Mouse (Mus musculus) hindbrain, embryonic 14.5 days (tissue): ENCODE data around the gene Zfp984. TPM values are rescaled to one million over a fixed set of nuclear protein-coding genes. Genes with fewer than 3 reads are reported as not detected.
"Not testable (repeated sequence)": the region's sequence is repeated elsewhere in the genome, so short reads cannot be mapped to it uniquely, and the experiment has no call there.

Experiments
- ATAC-seq: fragments of 200-750 bp; cut with Nextera tagmentation; 2 replicates; pipeline ENCODE4 v1.8.0; 2017; ENCODE audit warnings: moderate number of reproducible peaks, mild to moderate bottlenecking, moderate TSS enrichment, moderate library complexity; ENCODE audit not compliant: low FRiP score
- DNase-seq: peaks from one replicate; pipeline ENCODE4 v3.0.0-alpha.2; 2015; ENCODE audit warnings: low spot score
- H3K27ac ChIP-seq: fragments of 300-500 bp; sonication (generic); 2 replicates; pipeline ENCODE4 v1.5.1; 2014; ENCODE audit warnings: mild to moderate bottlenecking, moderate library complexity
- H3K27me3 ChIP-seq: fragments of 300-500 bp; sonication (generic); 2 replicates; pipeline ENCODE4 v1.6.1; 2014; ENCODE audit warnings: mild to moderate bottlenecking, low read length, mixed read lengths; ENCODE audit not compliant: control insufficient read depth, insufficient read depth
- H3K36me3 ChIP-seq: fragments of 300-500 bp; sonication (generic); replicated peaks from 2 replicates; pipeline ENCODE4 v1.6.1; 2014; ENCODE audit not compliant: control insufficient read depth, insufficient read depth
- H3K4me1 ChIP-seq: fragments of 300-500 bp; sonication (generic); replicated peaks from 2 replicates; pipeline ENCODE4 v1.6.1; 2014; ENCODE audit warnings: antibody characterized with exemption, low read length, mixed read lengths; ENCODE audit not compliant: control insufficient read depth, insufficient read depth
- H3K4me2 ChIP-seq: fragments of 300-500 bp; sonication (generic); replicated peaks from 2 replicates; pipeline ENCODE4 v1.6.1; 2014; ENCODE audit warnings: mild to moderate bottlenecking, moderate library complexity
- H3K4me3 ChIP-seq: fragments of 300-500 bp; sonication (generic); replicated peaks from 2 replicates; pipeline ENCODE4 v1.5.1; 2014; ENCODE audit warnings: mild to moderate bottlenecking, low read length
- H3K9ac ChIP-seq: fragments of 300-500 bp; sonication (generic); 2 replicates; pipeline ENCODE4 v1.6.1; 2014
- H3K9me3 ChIP-seq: fragments of 300-500 bp; sonication (generic); 2 replicates; pipeline ENCODE4 v1.6.1; 2016; ENCODE audit warnings: low read length; ENCODE audit not compliant: control insufficient read depth
- WGBS: fragments of 180-500 bp; shearing (Covaris S2); extraction: QIAGEN DNeasy Blood & Tissue Kit; methylation state at CpG from one replicate; pipeline ENCODE4 v1.1.7; 2014; 5-methylcytosine and 5-hydroxymethylcytosine counted together
- polyA plus RNA-seq: library from polyadenylated mRNA; unstranded; fragments of >200 nt; fragmentation: Nextera tagmentation; extraction: Ambion mirVana; gene quantifications from 2 replicates; pipeline ENCODE4 v1.2.1, GENCODE M21; 2014

Zfp984 gene
- polyA plus RNA-seq, 1 experiment from 2014 or later = 4.8 TPM

DNA sequence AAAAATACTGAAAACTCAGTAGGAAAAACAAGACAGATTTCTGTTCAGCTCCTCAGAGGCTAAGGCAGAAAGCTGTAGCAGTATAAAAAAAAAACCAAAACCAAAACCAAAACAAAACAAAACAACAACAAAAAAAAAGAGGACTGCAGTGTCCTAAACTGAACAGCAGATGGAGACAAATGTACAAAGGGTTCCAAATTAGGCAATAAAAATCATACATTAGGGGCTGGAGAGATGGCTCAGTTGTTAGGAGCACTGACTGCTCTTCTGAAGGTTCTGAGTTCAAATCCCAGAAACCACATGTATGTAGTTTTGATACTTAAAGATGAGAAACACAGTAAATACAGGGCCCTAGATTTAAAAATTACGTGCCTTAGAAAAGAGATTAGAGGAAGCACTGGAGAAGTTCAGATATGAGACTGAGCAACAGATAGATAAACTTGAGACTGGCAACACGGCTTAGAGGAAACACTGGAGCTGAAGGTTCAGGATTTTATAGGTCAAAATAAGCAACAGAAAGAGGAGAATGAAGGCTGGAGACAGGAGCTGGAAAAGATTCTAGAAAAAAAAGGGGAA, 5.1 kb upstream of the Zfp984 start:
- H3K9ac ChIP-seq = no peak overlapping the region
- DNase-seq (no peak), ATAC-seq (no peak)
- no peaks in the 10 kb centered on the region for H3K4me1 ChIP-seq
- H3K36me3 ChIP-seq = no peaks in the 10 kb centered on the region
- H3K4me3 ChIP-seq = no peak overlapping the region
- 82% methylated on average over 2 of the region's 2 CpGs for WGBS
- no peak overlapping the region for H3K4me2 ChIP-seq
- H3K27me3 ChIP-seq = no peaks in the 10 kb centered on the region
- peaks cover 23% of the 10 kb centered on the region for H3K9me3 ChIP-seq
- no peak overlapping the region for H3K27ac ChIP-seq

DNA sequence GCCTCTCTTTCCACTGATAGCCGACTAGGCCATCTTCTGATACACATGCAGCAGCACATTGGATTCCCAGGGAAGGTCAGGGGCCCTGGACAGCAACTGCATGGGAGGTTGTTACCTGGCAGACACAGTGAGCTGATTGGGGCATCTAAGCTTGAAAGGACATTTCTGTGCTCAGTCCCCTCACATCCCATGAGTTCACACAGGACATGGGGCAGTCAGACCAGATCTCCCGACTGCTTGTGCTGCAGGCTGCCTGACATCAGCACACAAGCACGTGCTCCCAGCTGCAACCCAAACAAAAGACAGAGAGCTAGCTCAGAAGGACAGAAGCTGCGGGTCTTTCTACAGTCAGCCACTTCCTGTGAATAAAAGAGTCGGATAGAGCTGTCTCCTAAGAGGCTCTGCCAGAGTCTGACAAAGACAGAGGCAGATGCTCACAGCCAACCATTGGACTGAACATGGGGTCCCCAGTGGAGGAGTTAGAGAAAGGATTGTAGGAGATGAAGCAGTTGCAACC, 3.7 kb upstream of the Zfp984 start:
- no peak overlapping the region for H3K9ac ChIP-seq
- ATAC-seq (peak; percentile 51; the same call in 1 of the 2 replicates), DNase-seq (no peak)
- no peak overlapping the region for H3K4me3 ChIP-seq
- peaks cover 13% of the 10 kb centered on the region; the same call in 1 of the 2 replicates for H3K9me3 ChIP-seq
- 47% methylated on average over 5 of the region's 5 CpGs for WGBS
- no peak overlapping the region for H3K4me2 ChIP-seq
- no peaks in the 10 kb centered on the region for H3K36me3 ChIP-seq
- no peaks in the 10 kb centered on the region for H3K4me1 ChIP-seq
- no peak overlapping the region for H3K27ac ChIP-seq
- H3K27me3 ChIP-seq = no peaks in the 10 kb centered on the region

DNA sequence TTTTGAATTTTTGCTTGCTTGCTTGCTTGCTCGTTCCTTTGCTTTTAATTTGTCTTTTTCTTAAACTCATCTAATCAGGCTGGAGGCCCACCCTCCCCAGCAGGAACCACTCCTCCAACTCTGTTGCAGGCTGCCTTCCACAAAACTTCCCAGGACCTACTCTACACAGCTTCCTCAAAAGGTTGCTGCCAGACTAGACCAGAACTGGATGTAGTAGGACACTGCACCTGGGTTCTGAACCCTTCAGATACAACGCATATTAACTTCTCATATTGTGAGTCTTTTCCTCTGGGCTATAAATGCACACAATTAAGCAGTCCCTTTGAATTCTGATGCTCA, 347 bp upstream of the Zfp984 start:
- H3K4me1 ChIP-seq, H3K9ac ChIP-seq, H3K27me3 ChIP-seq, H3K27ac ChIP-seq, H3K9me3 ChIP-seq, DNase-seq, ATAC-seq, H3K36me3 ChIP-seq: not testable (repeated sequence)
- peak overlapping the region; percentile 64 for H3K4me2 ChIP-seq
- peak overlapping the region; percentile 31 for H3K4me3 ChIP-seq
- 56% methylated on average over 2 of the region's 2 CpGs for WGBS

DNA sequence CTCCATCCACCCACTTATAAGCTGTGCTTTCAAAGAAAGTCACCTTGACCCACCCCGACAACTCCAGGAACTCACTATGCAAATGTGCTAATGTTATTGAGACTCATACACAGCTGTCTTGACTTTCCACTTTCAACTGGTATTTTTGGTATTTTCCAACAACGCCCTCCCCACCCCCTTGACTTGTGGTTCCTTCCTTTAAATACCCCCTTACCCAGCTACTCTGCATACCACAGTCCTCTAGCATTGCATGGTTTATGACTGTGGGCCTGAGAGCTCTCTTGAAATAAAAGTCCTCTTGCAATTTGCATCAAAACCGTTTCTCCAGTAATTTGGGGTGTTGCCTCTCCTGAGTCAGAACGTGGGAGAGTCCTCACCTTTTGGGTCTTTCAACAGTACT, 1.1 kb downstream of the Zfp984 start:
- peak overlapping the region; percentile 64; the same call in 1 of the 2 replicates for H3K4me2 ChIP-seq
- WGBS = 78% methylated on average over 4 of the region's 4 CpGs
- H3K4me3 ChIP-seq, H3K27me3 ChIP-seq, H3K9ac ChIP-seq, H3K36me3 ChIP-seq, H3K9me3 ChIP-seq, ATAC-seq, H3K4me1 ChIP-seq, DNase-seq, H3K27ac ChIP-seq: not testable (repeated sequence)

DNA sequence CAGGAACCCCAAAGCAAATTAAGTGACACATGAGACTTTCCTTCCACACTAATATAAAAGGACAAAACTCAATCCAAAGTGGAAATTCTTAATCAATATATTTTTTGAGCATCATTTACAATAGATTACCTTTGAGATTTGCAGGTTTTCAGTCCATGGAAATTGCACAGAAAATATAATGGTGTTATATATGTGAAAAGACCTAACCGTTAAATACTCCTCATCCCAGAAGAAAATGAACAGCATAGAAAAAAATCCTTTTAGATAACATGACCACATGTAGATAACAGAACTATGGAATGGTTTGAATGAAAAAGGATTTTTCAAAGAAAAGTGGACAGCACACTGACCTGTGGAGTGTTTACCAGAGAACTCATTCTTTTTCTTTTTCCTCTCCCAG, 14.3 kb downstream of the Zfp984 start:
- not testable (repeated sequence) for ATAC-seq, H3K36me3 ChIP-seq, H3K27ac ChIP-seq, H3K9ac ChIP-seq, H3K4me3 ChIP-seq, H3K4me1 ChIP-seq, DNase-seq, H3K27me3 ChIP-seq, H3K4me2 ChIP-seq
- H3K9me3 ChIP-seq = peaks cover 32% of the 10 kb centered on the region
- WGBS = 93% methylated on average over 1 of the region's 1 CpGs

DNA sequence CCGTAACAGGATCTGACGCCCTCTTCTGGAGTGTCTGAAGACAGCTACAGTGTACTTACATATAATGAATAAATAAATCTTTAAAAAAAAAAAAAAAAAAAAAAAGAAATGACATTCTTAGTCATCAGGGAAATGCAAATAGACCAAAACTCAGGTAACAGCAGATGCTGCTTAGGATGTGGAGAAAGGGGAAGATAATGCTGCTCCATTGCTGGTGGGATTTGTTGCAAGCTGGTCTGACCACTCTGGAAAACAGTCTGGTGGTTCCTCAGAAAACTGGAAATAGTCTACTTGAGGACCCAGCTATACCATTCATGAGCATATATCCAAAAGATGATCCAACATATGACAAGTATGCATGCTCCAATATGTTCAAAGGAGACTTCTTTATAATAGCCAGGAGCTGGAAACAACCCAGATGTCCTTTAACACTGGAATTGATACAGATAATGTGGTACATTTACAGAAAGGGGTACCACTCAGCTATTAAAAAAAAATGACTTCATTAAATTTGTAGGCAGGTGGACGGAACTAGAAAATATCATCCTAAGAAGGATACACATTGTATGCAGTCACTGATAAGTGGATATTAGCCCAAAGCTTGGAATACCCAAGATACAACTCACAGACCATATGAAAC, 15.4 kb downstream of the Zfp984 start:
- peaks cover 33% of the 10 kb centered on the region for H3K9me3 ChIP-seq
- WGBS = 93% methylated on average over 1 of the region's 3 CpGs
- H3K4me2 ChIP-seq, H3K4me1 ChIP-seq, H3K27me3 ChIP-seq, DNase-seq, H3K4me3 ChIP-seq, ATAC-seq, H3K36me3 ChIP-seq, H3K9ac ChIP-seq, H3K27ac ChIP-seq: not testable (repeated sequence)

DNA sequence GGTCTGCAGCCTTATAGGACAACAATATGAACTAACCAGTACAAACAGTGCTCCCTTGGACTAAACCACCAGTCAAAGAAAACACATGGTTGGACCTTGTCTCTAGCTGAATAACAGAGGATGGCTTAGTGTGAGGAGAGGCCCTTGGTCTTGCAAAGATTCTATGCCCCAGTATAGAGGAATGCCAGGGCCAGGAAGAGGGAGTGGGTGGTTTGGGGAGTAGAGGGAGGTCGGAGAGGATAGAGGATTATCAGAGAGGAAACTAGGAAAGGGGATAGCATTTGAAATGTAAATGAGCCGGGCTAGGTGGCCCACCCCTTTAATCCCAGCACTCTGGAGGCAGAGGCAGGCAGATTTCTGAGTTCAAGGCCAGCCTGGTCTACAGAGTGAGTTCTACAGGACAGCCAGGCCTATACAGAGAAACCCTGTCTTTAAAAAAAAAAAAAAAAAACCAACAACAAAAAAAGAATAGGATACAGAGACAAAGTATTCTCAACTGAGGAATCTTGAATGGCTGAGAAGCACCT, 16.1 kb downstream of the Zfp984 start:
- not testable (repeated sequence) for H3K9ac ChIP-seq, DNase-seq, H3K4me2 ChIP-seq, H3K4me1 ChIP-seq, H3K27ac ChIP-seq, H3K27me3 ChIP-seq, H3K4me3 ChIP-seq, H3K36me3 ChIP-seq
- WGBS = 68% methylated on average over 2 of the region's 2 CpGs
- 0 out of 2 replicates have a peak, but pooled peaks have one; percentile 57 for ATAC-seq
- peaks cover 40% of the 10 kb centered on the region for H3K9me3 ChIP-seq

DNA sequence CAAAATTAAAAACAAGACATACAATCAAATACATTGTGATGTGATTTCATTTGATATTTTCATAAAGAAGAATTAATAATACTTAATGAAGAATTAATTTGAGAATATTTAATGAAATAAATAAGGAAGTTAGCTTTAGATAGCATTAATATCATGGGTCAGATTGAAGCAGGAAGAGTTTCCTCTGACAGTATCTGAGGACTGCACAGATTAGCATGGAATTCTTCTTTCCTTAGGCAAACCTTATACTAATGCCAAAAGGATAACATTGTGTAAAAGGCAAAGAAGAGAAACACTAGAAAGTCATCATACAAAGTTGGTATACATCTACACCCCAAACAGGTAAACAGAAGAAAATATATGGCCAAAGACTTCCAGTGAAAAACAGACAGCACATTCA, 17.9 kb downstream of the Zfp984 start:
- peaks cover 55% of the 10 kb centered on the region for H3K9me3 ChIP-seq
- H3K4me1 ChIP-seq, H3K4me3 ChIP-seq, ATAC-seq, H3K9ac ChIP-seq, H3K4me2 ChIP-seq, H3K36me3 ChIP-seq, DNase-seq, H3K27me3 ChIP-seq, H3K27ac ChIP-seq: not testable (repeated sequence)

DNA sequence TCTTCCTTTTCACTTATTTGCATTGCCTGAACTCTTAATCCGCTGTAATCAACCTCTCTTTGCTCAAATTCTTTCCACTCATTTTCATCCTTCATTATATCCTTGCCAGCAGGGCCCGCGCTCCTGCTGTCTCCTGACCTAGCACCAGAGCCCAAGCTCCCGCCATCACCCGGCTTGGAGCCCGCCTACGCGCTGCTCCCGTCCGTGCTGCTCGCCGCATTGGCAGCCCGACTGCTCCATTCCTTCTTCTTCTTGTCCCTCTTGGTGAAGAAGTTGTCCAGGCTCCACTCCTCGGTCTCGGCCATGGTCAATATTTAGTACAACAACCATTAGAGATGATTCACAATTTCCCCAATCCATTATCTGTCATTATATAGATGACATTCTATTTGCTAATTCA, 63.3 kb downstream of the Zfp984 start:
- DNase-seq, H3K36me3 ChIP-seq, H3K9ac ChIP-seq, H3K4me2 ChIP-seq, H3K4me1 ChIP-seq, H3K4me3 ChIP-seq, ATAC-seq, H3K9me3 ChIP-seq, H3K27ac ChIP-seq, H3K27me3 ChIP-seq: not testable (repeated sequence)
- 94% methylated on average over 14 of the region's 15 CpGs for WGBS
